Mouse (Mus musculus) olfactory bulb, adult 2 months (tissue): ENCODE measurements around the gene Rora. TPM values are rescaled to one million over a fixed set of nuclear protein-coding genes. Genes with fewer than 3 reads are reported as not detected.

Experiments used
- H3K27ac ChIP-seq: fragments of 200-500 bp; 2 replicates; pipeline ENCODE4 v1.5.1; 2012; ENCODE audit warnings: low read depth, low read length; ENCODE audit not compliant: insufficient read depth
- H3K4me1 ChIP-seq: fragments of 200-500 bp; 2 replicates; pipeline ENCODE4 v1.6.1; 2012; ENCODE audit warnings: low read length; ENCODE audit not compliant: control insufficient read depth, insufficient read depth
- H3K4me3 ChIP-seq: fragments of 200-500 bp; 2 replicates; pipeline ENCODE4 v1.5.1; 2012; ENCODE audit warnings: mild to moderate bottlenecking, low read depth, low read length, moderate library complexity; ENCODE audit not compliant: insufficient read depth
- CTCF ChIP-seq: fragments of 200-500 bp; IDR thresholded peaks from 2 replicates; pipeline ENCODE4 v1.5.1; 2012; ENCODE audit warnings: low read depth, mild to moderate bottlenecking, low read length, moderate library complexity; ENCODE audit not compliant: insufficient read depth
- POLR2A ChIP-seq: fragments of 200-500 bp; IDR thresholded peaks from 2 replicates; pipeline ENCODE4 v1.6.1; 2012; ENCODE audit warnings: mild to moderate bottlenecking, low read depth, low read length, moderate library complexity; ENCODE audit not compliant: insufficient read depth
- WGBS: fragments of 180-500 bp; shearing (Covaris S2); methylation state at CpG from one replicate; pipeline ENCODE4 v1.1.7; 2018; 5-methylcytosine and 5-hydroxymethylcytosine counted together
- polyA plus RNA-seq: library from polyadenylated mRNA; stranded (reverse); fragments of >200 nt; gene quantifications from 2 replicates; pipeline ENCODE4 v1.2.4, GENCODE M21; 2012; ENCODE audit warnings: low replicate concordance; ENCODE audit not compliant: missing spikeins, insufficient read depth, insufficient read length

Gene Rora
- polyA plus RNA-seq, 1 experiment: not detected

GRCm38 (mm10) chr9:68976136-68976535, 322.6 kb downstream of the Rora start:
- Histone ChIP-seq H3K4me1 (peaks cover 3% of the 10 kb centered on the region; the same call in 1 of the 2 replicates), H3K4me3 (no peak overlapping the region), H3K27ac (no peak overlapping the region)
- WGBS: 82% methylated on average over 5 of the region's 5 CpGs
- TF ChIP-seq CTCF (no peak), POLR2A (no peak)

DNA sequence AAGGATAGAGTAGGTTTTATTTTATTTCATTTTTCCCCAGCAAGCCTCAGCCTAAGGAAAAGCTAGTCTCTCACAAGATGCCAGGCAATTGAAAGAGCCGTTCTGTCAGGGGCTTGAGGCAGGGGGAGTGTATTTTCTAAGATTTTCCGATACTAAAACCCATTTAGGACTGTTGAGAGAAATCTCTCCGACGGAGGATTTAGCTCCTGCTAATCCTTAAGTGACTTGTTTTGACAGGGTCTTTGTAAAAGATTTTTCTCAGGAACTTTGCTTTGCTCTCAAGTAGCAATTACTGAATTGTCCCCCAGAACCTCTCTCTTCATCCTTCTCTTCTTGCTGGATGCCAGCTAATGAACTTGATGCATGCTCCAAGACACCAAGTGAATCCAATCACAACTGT, 323.3 kb downstream of the Rora start:
- TF ChIP-seq POLR2A (no peak), CTCF (no peak)
- no peak overlapping the region for H3K27ac ChIP-seq
- H3K4me3 ChIP-seq: no peak overlapping the region
- H3K4me1 ChIP-seq: peaks cover 3% of the 10 kb centered on the region; the same call in 1 of the 2 replicates
- 64% methylated on average over 4 of the region's 4 CpGs for WGBS

DNA sequence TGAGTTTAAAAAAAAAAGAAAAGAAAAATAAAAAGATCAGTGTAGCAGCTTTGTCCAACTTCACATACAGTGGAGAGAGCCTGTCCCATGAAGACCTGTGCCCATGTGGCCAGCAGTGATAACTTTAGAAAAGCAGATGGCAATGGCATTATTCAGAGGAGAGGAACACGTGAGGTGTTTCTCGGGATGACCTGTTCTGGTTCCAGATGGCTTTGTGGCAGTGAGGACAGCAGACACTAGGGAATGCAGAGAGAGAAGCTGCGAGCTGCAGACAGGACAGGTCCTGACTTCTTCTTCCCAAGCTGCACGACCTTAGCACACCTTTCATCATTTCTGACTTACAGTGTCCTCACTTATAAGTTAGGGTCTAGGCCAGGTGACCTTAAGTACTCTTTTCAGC, 325.1 kb downstream of the Rora start:
- Histone ChIP-seq H3K4me3 (no peak overlapping the region), H3K4me1 (peaks cover 8% of the 10 kb centered on the region), H3K27ac (no peak overlapping the region)
- TF ChIP-seq POLR2A (no peak), CTCF (no peak)
- WGBS: 92% methylated on average over 4 of the region's 4 CpGs

- TF ChIP-seq POLR2A: no peak
- H3K27ac ChIP-seq: no peak overlapping the region
- H3K4me1 ChIP-seq: peaks cover 8% of the 10 kb centered on the region
- no peak overlapping the region for H3K4me3 ChIP-seq
- WGBS: 89% methylated on average over 4 of the region's 4 CpGs
Measured at GRCm38 (mm10) chr9:68980041-68980440, 326.5 kb downstream of the Rora start.

- no peak for TF ChIP-seq POLR2A
- TF ChIP-seq CTCF: no peak
- WGBS: 94% methylated on average over 6 of the region's 6 CpGs
Measured at GRCm38 (mm10) chr9:68985046-68985445, 331.5 kb downstream of the Rora start.

GRCm38 (mm10) chr9:68985796-68986195, 332.2 kb downstream of the Rora start:
- no peak overlapping the region for H3K4me3 ChIP-seq
- TF ChIP-seq CTCF: no peak
- no peak for TF ChIP-seq POLR2A
- WGBS: 90% methylated on average over 3 of the region's 3 CpGs
- peaks cover 5% of the 10 kb centered on the region; the same call in 1 of the 2 replicates for H3K4me1 ChIP-seq
- H3K27ac ChIP-seq: no peak overlapping the region

More at GRCm38 (mm10) chr9:68985046-68985445, 331.5 kb downstream of the Rora start:
- Histone ChIP-seq H3K4me1 (peaks cover 5% of the 10 kb centered on the region; the same call in 1 of the 2 replicates), H3K27ac (no peak overlapping the region), H3K4me3 (no peak overlapping the region)

GRCm38 (mm10) chr9:68987290-68988042, 333.9 kb downstream of the Rora start:
- 93% methylated on average over 6 of the region's 6 CpGs for WGBS
- TF ChIP-seq CTCF (no peak), POLR2A (no peak)
- Histone ChIP-seq H3K27ac (no peak overlapping the region), H3K4me1 (peaks cover 2% of the 10 kb centered on the region; the same call in 1 of the 2 replicates), H3K4me3 (no peak overlapping the region)

DNA sequence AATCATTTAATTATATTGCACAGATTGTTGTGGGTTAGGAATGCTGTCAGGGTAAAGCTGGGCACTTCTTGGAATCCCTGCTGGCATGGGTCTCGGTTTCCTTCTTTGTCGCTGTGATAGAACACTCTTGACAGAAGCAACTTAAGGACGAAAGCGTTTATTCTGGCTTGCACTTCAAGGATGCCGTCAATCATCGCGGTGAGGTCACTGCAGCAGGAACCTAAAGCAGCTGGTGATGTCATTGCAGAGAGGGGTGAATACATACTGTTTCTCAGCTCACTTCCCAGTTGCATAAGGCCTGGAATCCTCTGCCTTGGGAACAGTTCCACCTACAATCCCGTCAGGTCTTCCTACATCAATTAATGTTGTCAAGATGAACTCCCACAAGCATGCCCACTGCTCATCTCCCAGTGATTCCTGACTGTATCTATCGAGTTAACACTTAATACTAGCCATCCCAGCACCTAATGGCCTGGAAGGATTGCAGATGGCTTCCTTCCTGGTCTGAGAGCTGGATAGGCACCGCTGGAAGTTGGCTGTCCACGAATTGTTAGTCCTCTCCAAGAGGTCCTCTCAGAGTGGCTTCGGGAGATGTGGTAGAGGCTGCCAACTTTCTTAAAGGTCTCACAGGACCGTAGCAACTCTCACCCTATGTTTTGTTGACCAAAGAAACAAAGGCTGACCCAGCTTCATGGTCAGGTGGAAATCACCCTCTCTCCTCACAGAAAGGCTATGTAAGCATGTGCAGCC, 334.8 kb downstream of the Rora start:
- Histone ChIP-seq H3K4me1 (peaks cover 2% of the 10 kb centered on the region; the same call in 1 of the 2 replicates), H3K27ac (no peak overlapping the region), H3K4me3 (no peak overlapping the region)
- no peak for TF ChIP-seq CTCF
- no peak for TF ChIP-seq POLR2A
- 81% methylated on average over 13 of the region's 13 CpGs for WGBS

- no peak overlapping the region for H3K27ac ChIP-seq
- TF ChIP-seq CTCF (no peak), POLR2A (no peak)
- H3K4me3 ChIP-seq: no peak overlapping the region
- H3K4me1 ChIP-seq: peaks cover 2% of the 10 kb centered on the region; the same call in 1 of the 2 replicates
- 64% methylated on average over 7 of the region's 7 CpGs for WGBS
Measured at GRCm38 (mm10) chr9:68989885-68990449, 336.4 kb downstream of the Rora start.
